Comparison of ENCODE assay signal across 38 mouse cellular contexts in the genomic region with DNA sequence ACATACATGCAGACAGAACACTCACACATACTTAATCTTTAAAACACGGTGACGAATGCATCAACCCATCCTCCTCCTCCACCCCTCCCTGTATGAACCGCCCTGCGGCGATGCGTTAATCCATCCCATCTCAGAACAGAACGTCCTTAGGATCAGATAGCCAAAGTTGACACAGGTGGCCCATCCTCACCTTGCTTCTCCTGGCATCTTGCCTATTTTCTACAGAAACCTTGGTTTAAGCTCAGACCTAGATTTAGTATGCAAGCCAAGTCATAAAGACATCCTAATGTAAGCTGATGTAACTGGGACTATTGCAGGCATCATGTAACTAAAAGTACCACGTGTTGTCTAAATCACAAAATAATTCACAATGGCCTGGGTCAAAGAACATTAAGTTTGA. TPM values are rescaled to one million over a fixed set of nuclear protein-coding genes. Genes with fewer than 3 reads are reported as not detected.
"Had no signal": no experiment of that assay in that cellular context is flagged by ENCODE, and none has a peak within 500 bp of the region (broad histone marks: within the 10 kb centered on the region; RNA-seq: fewer than 3 reads in every experiment).

No protein-coding gene starts in this region.

- H3K4me2 ChIP-seq: heart, embryonic 11.5 days; heart, embryonic 12.5 days; heart, embryonic 13.5 days; heart, embryonic 15.5 days; hindbrain, embryonic 12.5 days; hindbrain, embryonic 13.5 days; hindbrain, embryonic 15.5 days; intestine, embryonic 15.5 days; kidney, embryonic 15.5 days had no signal

- DNase-seq: heart, postnatal 10 days; heart, postnatal 14 days; heart, postnatal 36 days; heart, postnatal 4 days; kidney, adult 11 months; kidney, adult 18-20 months; kidney, adult 2 months; kidney, adult 8-10 months; kidney, adult 9 months; kidney, postnatal 10 days; kidney, postnatal 14 days; kidney, postnatal 25 days; kidney, postnatal 36 days; kidney, postnatal 4 days; layer of hippocampus, adult 9-11 months; layer of hippocampus, postnatal 36 days had no signal

- H3K4me3 ChIP-seq: heart, embryonic 10.5 days; heart, embryonic 12.5 days; heart, embryonic 13.5 days; heart, embryonic 15.5 days; hindbrain, embryonic 10.5 days; hindbrain, embryonic 12.5 days; hindbrain, embryonic 13.5 days; hindbrain, embryonic 15.5 days; intestine, embryonic 15.5 days; kidney, embryonic 15.5 days; layer of hippocampus, adult 2 months; left cerebral cortex, adult 2 months had no signal

- H3K9ac ChIP-seq: heart, embryonic 12.5 days; heart, embryonic 13.5 days; heart, embryonic 15.5 days; hindbrain, embryonic 12.5 days; hindbrain, embryonic 13.5 days; hindbrain, embryonic 15.5 days; intestine, embryonic 15.5 days; kidney, embryonic 15.5 days had no signal

- H3K9me3 ChIP-seq: heart, embryonic 10.5 days; heart, embryonic 12.5 days; heart, embryonic 13.5 days; heart, embryonic 15.5 days; hindbrain, embryonic 10.5 days; hindbrain, embryonic 12.5 days; hindbrain, embryonic 13.5 days; hindbrain, embryonic 15.5 days; intestine, embryonic 15.5 days; kidney, embryonic 15.5 days had no signal

- H3K27me3 ChIP-seq: heart, embryonic 12.5 days; heart, embryonic 13.5 days; heart, embryonic 15.5 days; hindbrain, embryonic 12.5 days; hindbrain, embryonic 13.5 days; hindbrain, embryonic 15.5 days; intestine, embryonic 15.5 days; kidney, embryonic 15.5 days had no signal

- H3K27ac ChIP-seq: heart, embryonic 10.5 days; heart, embryonic 13.5 days; heart, embryonic 15.5 days; hindbrain, embryonic 10.5 days; hindbrain, embryonic 12.5 days; hindbrain, embryonic 13.5 days; hindbrain, embryonic 15.5 days; hindbrain, postnatal 0 days; intestine, embryonic 15.5 days; kidney, embryonic 15.5 days; kidney, postnatal 0 days; layer of hippocampus, adult 2 months; left cerebral cortex, adult 2 months had no signal

- ATAC-seq: hindbrain, embryonic 16.5 days; hindbrain, postnatal 0 days; inflammation-experienced regulatory T-cells, adult 6 months; intestine, embryonic 15.5 days; intestine, embryonic 16.5 days; intestine, postnatal 0 days had no signal

- H3K4me1 ChIP-seq: heart, embryonic 10.5 days; heart, embryonic 12.5 days; heart, embryonic 13.5 days; heart, embryonic 15.5 days; hindbrain, embryonic 10.5 days; hindbrain, embryonic 12.5 days; hindbrain, embryonic 13.5 days; hindbrain, embryonic 15.5 days; intestine, embryonic 15.5 days; kidney, embryonic 15.5 days had no signal

RNA-seq across cellular contexts. Expression of a gene that starts 54.6 kb away (rescaled TPM):
- total RNA-seq: hindbrain, postnatal 0 days; layer of hippocampus, postnatal 25 days had no signal
- polyA plus RNA-seq: hindbrain, embryonic 10.5 days; hindbrain, embryonic 11.5 days; hindbrain, embryonic 15.5 days; inflammation-experienced regulatory T-cells, adult 6 months; kidney, embryonic 16.5 days had no signal
